Mouse (Mus musculus) cerebellum, postnatal 4 days (tissue): Measurements from ENCODE around the gene Pbxip1.

Experiments used
- DNase-seq, 2 experiments: peaks; one replicate each; pipeline ENCODE4 v3.0.0; 2022; ENCODE audit warnings: low spot score in 2 of 2, mixed read lengths in 1 of 2

Gene Pbxip1

GRCm38 (mm10) chr3:89432606-89433005, 3.9 kb upstream of the Pbxip1 start:
- DNase-seq, result no peak

GRCm38 (mm10) chr3:89434532-89434931, 2.0 kb upstream of the Pbxip1 start:
- DNase-seq, result no peak

GRCm38 (mm10) chr3:89435041-89435440, 1.5 kb upstream of the Pbxip1 start:
- no peak for DNase-seq

GRCm38 (mm10) chr3:89437269-89437668, 763 bp downstream of the Pbxip1 start:
- DNase-seq, result no peak

- DNase-seq, result no peak
Measured at GRCm38 (mm10) chr3:89440691-89441090, 4.2 kb downstream of the Pbxip1 start.

- DNase-seq, result peak in 1 of 2 experiments; percentile 25
Measured at GRCm38 (mm10) chr3:89448720-89449537, 12.4 kb downstream of the Pbxip1 start.

GRCm38 (mm10) chr3:89449541-89449940, 13.0 kb downstream of the Pbxip1 start:
- peak; percentile 51 to 69 for DNase-seq

- DNase-seq, result no peak
Measured at GRCm38 (mm10) chr3:89451916-89452315, 15.4 kb downstream of the Pbxip1 start.

GRCm38 (mm10) chr3:89454401-89455177, 18.1 kb downstream of the Pbxip1 start, which contains the start of gene Pmvk:
Pmvk (plus strand) TSS chr3:89454541.
- no peak for DNase-seq

GRCm38 (mm10) chr3:89455786-89456285, 19.3 kb downstream of the Pbxip1 start:
- no peak for DNase-seq

- peak in 1 of 2 experiments; percentile 52 for DNase-seq
Measured at GRCm38 (mm10) chr3:89456726-89457665, 20.5 kb downstream of the Pbxip1 start.

GRCm38 (mm10) chr3:89458372-89458964, 22.0 kb downstream of the Pbxip1 start:
- DNase-seq, result no peak

- peak; percentile 83 to 91 for DNase-seq
Measured at GRCm38 (mm10) chr3:89458965-89459807, 22.7 kb downstream of the Pbxip1 start.

- no peak for DNase-seq
Measured at GRCm38 (mm10) chr3:89468268-89468667, 31.8 kb downstream of the Pbxip1 start.

GRCm38 (mm10) chr3:89472280-89472679, 35.8 kb downstream of the Pbxip1 start:
- no peak for DNase-seq

- no peak for DNase-seq
Measured at GRCm38 (mm10) chr3:89473838-89474237, 37.3 kb downstream of the Pbxip1 start.

- DNase-seq, result no peak
Measured at GRCm38 (mm10) chr3:89479055-89479454, 42.5 kb downstream of the Pbxip1 start.

GRCm38 (mm10) chr3:89481488-89481887, 45.0 kb downstream of the Pbxip1 start:
- peak in 1 of 2 experiments; percentile 19 for DNase-seq

- DNase-seq, result no peak
Measured at GRCm38 (mm10) chr3:89482249-89482648, 45.7 kb downstream of the Pbxip1 start.
